Mouse (Mus musculus) E14TG2a.4 (cell line): ENCODE measurements at regions not wholly inside any gene's neighbourhood (a gene's known extent, or its start where the extent isn't known, plus 50 kb on each side); places are given as distances from the start of the nearest gene placed in this dataset.

Experiments used
- H3K27me3 ChIP-seq: 2 replicates; pipeline ENCODE4 v1.6.1; 2014; ENCODE audit warnings: low read length, control low read depth; ENCODE audit not compliant: insufficient read depth
- H3K36me3 ChIP-seq: 2 replicates; pipeline ENCODE4 v1.6.1; 2014; ENCODE audit warnings: low read length, control low read depth; ENCODE audit not compliant: insufficient read depth
- H3K4me1 ChIP-seq: replicated peaks from 2 replicates; pipeline ENCODE4 v1.6.1; 2014; ENCODE audit warnings: low read depth, low read length, control low read depth
- H3K4me3 ChIP-seq: replicated peaks from 2 replicates; pipeline ENCODE4 v1.5.1; 2014; ENCODE audit warnings: mild to moderate bottlenecking, low read length
- H3K9me3 ChIP-seq: 2 replicates; pipeline ENCODE4 v1.6.1; 2014; ENCODE audit warnings: low read length, control low read depth
- CTCF ChIP-seq: conservative IDR thresholded peaks from 2 replicates; pipeline ENCODE4 v1.5.1; 2014; ENCODE audit warnings: low read length
- NANOG ChIP-seq: IDR thresholded peaks from 2 replicates; pipeline ENCODE4 v1.6.1; 2014; ENCODE audit warnings: borderline replicate concordance, low read length, mixed read lengths
- POU5F1 ChIP-seq: IDR thresholded peaks from 2 replicates; pipeline ENCODE4 v1.6.1; 2014; ENCODE audit warnings: low read length, borderline replicate concordance

DNA sequence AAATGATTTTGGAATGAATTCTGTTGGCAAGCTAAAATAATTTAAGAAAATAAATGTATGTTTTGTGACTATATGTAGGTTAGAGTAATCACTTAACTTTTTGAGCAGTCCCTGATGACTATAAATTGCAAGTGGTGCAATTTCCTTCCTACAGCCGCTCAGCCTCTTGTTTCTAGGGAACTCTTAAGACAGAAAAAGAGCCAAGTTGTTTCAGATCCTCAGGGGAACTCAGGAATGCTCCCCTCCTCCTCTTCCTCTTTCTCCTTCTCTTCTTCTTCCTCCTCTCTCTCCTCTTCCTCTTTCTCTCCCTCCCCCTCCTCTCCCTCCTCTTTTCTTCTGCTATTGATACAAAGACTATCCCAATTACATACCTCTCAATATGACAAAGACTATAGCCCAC, 141.4 kb upstream of the Krr1 start:
- Histone ChIP-seq H3K9me3 (no peaks in the 10 kb centered on the region), H3K4me3 (no peak overlapping the region), H3K27me3 (no peaks in the 10 kb centered on the region; the same call in 1 of the 2 replicates), H3K4me1 (no peaks in the 10 kb centered on the region), H3K36me3 (no peaks in the 10 kb centered on the region)
- TF ChIP-seq CTCF (no peak), POU5F1 (no peak), NANOG (no peak)

DNA sequence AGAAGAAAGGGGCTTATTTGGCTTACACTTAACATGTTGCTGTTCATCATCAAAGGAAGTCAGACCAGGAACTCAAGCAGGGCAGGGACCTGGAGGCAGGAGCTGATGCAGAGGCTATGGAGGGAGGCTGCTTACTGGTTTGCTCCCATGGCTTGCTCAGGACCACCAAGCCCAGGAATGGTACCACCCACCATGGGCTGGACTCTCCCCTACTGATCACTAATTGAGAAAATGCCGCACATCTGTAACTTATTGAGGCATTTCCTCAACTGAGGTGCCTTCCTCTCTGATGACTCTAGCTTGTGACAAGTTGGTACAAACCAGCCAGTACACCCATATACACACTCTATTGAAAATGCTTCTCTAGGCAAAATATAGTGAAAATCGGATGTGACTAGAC, 138.9 kb upstream of the Krr1 start:
- no peak overlapping the region for H3K4me3 ChIP-seq
- TF ChIP-seq CTCF: no peak
- no peak for TF ChIP-seq NANOG
- TF ChIP-seq POU5F1: no peak
- H3K9me3 ChIP-seq: no peaks in the 10 kb centered on the region
- H3K36me3 ChIP-seq: no peaks in the 10 kb centered on the region
- H3K4me1 ChIP-seq: no peaks in the 10 kb centered on the region
- no peaks in the 10 kb centered on the region; the same call in 1 of the 2 replicates for H3K27me3 ChIP-seq

DNA sequence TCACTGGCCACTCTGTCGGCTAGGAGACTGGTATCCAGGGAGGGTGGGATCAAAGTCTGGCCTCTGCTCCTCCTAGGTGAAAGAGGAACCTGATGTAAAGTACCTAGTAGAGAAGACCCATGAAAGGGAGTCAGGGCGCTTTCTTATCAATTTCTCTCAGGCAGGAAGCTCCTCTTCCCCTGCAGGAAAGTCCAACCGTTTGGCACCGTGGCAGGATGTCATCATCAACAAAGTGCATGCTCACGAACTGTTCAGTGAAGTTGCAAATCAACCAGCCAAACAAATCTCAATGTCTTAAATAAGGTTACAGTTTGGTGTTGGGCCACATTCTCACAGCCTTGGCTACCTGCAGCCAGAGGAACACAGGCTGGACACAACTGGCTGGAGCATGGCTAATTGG, 138.2 kb upstream of the Krr1 start:
- no peak overlapping the region for H3K4me3 ChIP-seq
- no peak for TF ChIP-seq CTCF
- TF ChIP-seq NANOG: no peak
- TF ChIP-seq POU5F1: no peak
- H3K4me1 ChIP-seq: no peaks in the 10 kb centered on the region
- no peaks in the 10 kb centered on the region for H3K9me3 ChIP-seq
- no peaks in the 10 kb centered on the region for H3K36me3 ChIP-seq
- H3K27me3 ChIP-seq: no peaks in the 10 kb centered on the region; the same call in 1 of the 2 replicates

DNA sequence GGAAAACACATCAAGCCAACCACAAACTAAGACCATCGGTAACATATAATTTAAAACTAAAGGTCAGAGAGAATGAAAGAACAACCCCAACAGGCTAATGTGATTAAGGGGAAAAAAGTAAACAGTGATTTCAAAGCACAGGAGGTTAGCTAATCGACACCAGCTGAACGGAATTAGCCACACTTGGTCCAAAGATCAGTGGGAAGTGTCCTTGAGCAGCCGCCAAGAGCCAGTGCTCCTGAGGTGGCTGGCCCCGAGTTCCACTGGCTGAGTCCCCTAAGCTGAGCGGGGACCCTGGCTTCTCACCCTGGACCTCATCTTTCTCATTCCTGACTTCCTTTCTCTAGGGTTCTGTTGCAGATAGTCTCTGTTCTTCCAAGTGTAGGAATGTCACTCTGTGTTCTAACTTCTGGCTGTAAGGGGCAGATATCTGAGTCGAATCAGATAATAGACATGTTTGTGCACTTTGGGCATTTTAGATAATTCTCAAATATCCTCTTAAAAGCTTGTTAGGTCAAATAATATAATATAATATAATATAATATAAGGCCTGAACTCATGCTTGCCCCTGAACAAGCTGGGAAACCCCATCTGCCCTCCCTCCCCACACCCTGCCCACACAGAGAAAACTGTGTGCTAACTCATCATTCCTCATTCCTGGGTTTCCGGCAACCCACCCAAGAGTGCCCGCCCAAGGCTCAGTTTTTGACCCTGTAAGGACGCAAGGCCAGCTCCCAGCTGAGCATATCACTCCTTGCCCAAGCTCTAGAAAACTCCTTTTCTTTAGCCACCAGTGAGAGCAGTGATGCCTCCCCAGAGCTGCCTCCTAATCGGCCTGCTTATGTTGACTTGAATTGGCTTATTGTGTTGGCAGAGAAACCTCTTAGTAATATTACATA, 137.3 kb upstream of the Krr1 start:
- no peaks in the 10 kb centered on the region; the same call in 1 of the 2 replicates for H3K27me3 ChIP-seq
- H3K4me1 ChIP-seq: no peaks in the 10 kb centered on the region
- TF ChIP-seq CTCF (no peak), NANOG (no peak), POU5F1 (no peak)
- H3K36me3 ChIP-seq: no peaks in the 10 kb centered on the region
- H3K9me3 ChIP-seq: no peaks in the 10 kb centered on the region
- no peak overlapping the region for H3K4me3 ChIP-seq

DNA sequence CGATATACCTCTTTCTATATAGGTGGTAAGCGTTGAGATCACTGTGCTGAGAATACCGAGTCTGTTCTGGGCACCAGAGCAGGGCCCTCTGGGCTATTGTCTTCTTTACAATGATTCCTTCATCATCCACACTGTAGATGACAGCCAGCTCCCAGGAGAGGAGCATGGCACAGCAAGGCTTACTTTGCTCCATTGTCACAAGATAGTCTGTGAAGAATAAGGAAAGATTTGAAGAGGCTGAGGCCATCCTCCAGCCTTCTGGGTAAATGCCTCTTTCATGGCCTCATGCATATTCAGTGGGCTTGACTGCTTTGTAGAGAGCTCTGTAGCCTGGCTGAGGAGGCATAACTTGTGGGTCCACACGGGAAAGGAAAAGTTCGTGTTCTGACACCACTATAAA, 136.3 kb upstream of the Krr1 start:
- Histone ChIP-seq H3K27me3 (no peaks in the 10 kb centered on the region; the same call in 1 of the 2 replicates), H3K36me3 (no peaks in the 10 kb centered on the region), H3K4me3 (no peak overlapping the region), H3K4me1 (no peaks in the 10 kb centered on the region), H3K9me3 (no peaks in the 10 kb centered on the region)
- TF ChIP-seq NANOG (no peak), POU5F1 (no peak), CTCF (no peak)

DNA sequence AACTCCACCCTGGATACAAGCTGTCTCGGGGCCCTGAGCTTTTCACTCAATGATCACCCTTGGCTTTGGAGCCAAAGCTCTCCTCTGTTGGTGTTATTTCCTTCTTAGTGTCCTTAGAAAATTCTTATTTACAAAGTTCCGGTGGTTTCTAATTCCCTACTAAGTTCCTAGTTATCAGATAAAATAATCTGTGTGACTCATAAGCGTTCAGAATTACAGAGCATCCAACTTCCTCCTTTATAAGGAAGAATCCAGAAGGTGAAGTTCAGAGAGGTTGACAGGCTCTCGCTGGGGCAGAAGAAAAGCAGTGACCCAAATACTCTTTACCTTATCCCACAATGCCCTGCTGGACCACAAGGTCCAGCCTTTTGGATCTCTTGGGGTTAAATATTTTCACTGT, 135.7 kb upstream of the Krr1 start:
- no peaks in the 10 kb centered on the region for H3K36me3 ChIP-seq
- no peaks in the 10 kb centered on the region; the same call in 1 of the 2 replicates for H3K27me3 ChIP-seq
- TF ChIP-seq CTCF: no peak
- TF ChIP-seq NANOG: no peak
- no peak for TF ChIP-seq POU5F1
- no peak overlapping the region for H3K4me3 ChIP-seq
- no peaks in the 10 kb centered on the region for H3K9me3 ChIP-seq
- peaks cover 6% of the 10 kb centered on the region for H3K4me1 ChIP-seq

DNA sequence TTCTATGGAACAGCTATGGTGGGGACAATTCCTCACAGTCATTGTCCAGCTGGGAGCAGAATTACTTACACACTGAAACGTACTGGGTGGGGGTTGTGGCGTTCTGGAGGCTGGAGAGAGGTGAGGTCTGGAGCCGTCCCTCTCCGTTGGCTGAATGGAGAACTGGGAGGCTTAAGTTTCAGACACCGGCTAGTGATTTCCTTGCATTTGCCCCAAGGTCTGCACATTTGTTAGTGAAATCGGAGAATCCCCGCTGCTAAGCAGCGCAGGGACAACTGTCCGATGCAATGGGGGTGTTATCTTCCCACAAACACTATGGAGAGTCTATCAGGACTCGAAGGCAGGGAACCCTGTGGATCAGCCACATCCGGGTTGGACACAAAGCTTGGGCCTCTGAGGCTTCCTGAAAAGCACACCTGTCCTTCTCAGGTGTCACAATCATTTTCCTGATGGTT, 130.1 kb upstream of the Krr1 start:
- no peak for TF ChIP-seq POU5F1
- TF ChIP-seq CTCF: no peak
- no peak; the same call in 1 of the 2 replicates for TF ChIP-seq NANOG
- Histone ChIP-seq H3K36me3 (no peaks in the 10 kb centered on the region), H3K27me3 (0 out of 2 replicates have a peak, but pooled peaks cover 4% of the 10 kb centered on the region)

DNA sequence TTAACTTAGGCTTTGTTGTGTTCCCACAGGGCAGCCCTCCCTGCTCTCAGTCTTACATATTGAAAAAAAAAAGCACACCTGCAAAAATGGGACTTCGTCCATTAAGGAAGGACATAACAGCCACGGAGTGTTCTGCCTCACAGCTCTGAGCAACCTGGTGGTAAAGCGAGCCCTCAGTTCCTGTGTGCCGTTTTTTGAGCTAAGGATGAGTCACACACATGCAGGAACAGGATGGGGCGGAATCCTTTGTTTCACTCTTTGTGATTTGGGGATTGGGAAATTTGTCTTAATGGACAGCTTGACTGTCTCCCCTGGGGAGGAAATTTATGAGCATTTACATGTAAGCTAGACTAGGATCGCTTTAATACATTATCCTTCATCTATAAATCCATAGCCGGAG, 129.6 kb upstream of the Krr1 start:
- peaks cover 27% of the 10 kb centered on the region for H3K4me1 ChIP-seq
- no peak overlapping the region for H3K4me3 ChIP-seq
- no peak for TF ChIP-seq POU5F1
- TF ChIP-seq CTCF: no peak
- no peak for TF ChIP-seq NANOG
- H3K36me3 ChIP-seq: no peaks in the 10 kb centered on the region
- peaks cover 4% of the 10 kb centered on the region; the same call in 1 of the 2 replicates for H3K9me3 ChIP-seq
- H3K27me3 ChIP-seq: 0 out of 2 replicates have a peak, but pooled peaks cover 4% of the 10 kb centered on the region

More for the DNA sequence above, 130.1 kb upstream of the Krr1 start:
- Histone ChIP-seq H3K4me1 (peaks cover 27% of the 10 kb centered on the region), H3K4me3 (no peak overlapping the region), H3K9me3 (peaks cover 4% of the 10 kb centered on the region; the same call in 1 of the 2 replicates)
